Mouse (Mus musculus) intestine, embryonic 14.5 days (tissue): ENCODE results near the gene Pbsn. TPM values are rescaled to one million over a fixed set of nuclear protein-coding genes. Genes with fewer than 3 reads are reported as not detected.
"Not testable (repeated sequence)": the region's sequence is repeated elsewhere in the genome, so short reads cannot be mapped to it uniquely, and the experiment has no call there.

Experiments used
- ATAC-seq: fragments of 200-750 bp; cut with Nextera tagmentation; replicated peaks from 2 replicates; pipeline ENCODE4 v1.8.0; 2017; ENCODE audit warnings: low read depth, moderate number of reproducible peaks, moderate TSS enrichment, moderate library complexity; ENCODE audit not compliant: low FRiP score, low TSS enrichment
- DNase-seq: peaks from one replicate; pipeline ENCODE4 v3.0.0-alpha.2; 2018; ENCODE audit warnings: low spot score
- H3K27ac ChIP-seq: fragments of 300-500 bp; sonication (generic); 2 replicates; pipeline ENCODE4 v1.5.1; 2014; ENCODE audit warnings: low read depth, mild to moderate bottlenecking, control low read depth
- H3K27me3 ChIP-seq: fragments of 300-500 bp; sonication (generic); replicated peaks from 2 replicates; pipeline ENCODE4 v1.6.1; 2014; ENCODE audit warnings: low read length, control low read depth; ENCODE audit not compliant: control insufficient read depth, insufficient read depth
- H3K36me3 ChIP-seq: fragments of 300-500 bp; sonication (generic); 2 replicates; pipeline ENCODE4 v1.6.1; 2014; ENCODE audit warnings: low read length, control low read depth; ENCODE audit not compliant: control insufficient read depth, insufficient read depth
- H3K4me1 ChIP-seq: fragments of 300-500 bp; sonication (generic); replicated peaks from 2 replicates; pipeline ENCODE4 v1.6.1; 2014; ENCODE audit warnings: low read length, control low read depth, mixed read lengths; ENCODE audit not compliant: control insufficient read depth, insufficient read depth
- H3K4me2 ChIP-seq: fragments of 300-500 bp; sonication (generic); 2 replicates; pipeline ENCODE4 v1.6.1; 2014; ENCODE audit warnings: low read length
- H3K4me3 ChIP-seq: fragments of 300-500 bp; sonication (generic); 2 replicates; pipeline ENCODE4 v1.5.1; 2014; ENCODE audit warnings: low read depth, low read length, control low read depth, mixed read lengths
- H3K9ac ChIP-seq: fragments of 300-500 bp; sonication (generic); 2 replicates; pipeline ENCODE4 v1.6.1; 2014; ENCODE audit warnings: mild to moderate bottlenecking, low read length
- H3K9me3 ChIP-seq: fragments of 300-500 bp; sonication (generic); 2 replicates; pipeline ENCODE4 v1.6.1; 2016; ENCODE audit warnings: low read length, control low read depth; ENCODE audit not compliant: control insufficient read depth
- WGBS: fragments of 180-500 bp; shearing (Covaris S2); extraction: QIAGEN DNeasy Blood & Tissue Kit; methylation state at CpG from one replicate; pipeline ENCODE4 v1.1.7; 2014; 5-methylcytosine and 5-hydroxymethylcytosine counted together
- polyA plus RNA-seq: library from polyadenylated mRNA; unstranded; fragments of >200 nt; fragmentation: Nextera tagmentation; extraction: Ambion mirVana; gene quantifications from 2 replicates; pipeline ENCODE4 v1.2.1, GENCODE M21; 2014

Pbsn gene
- polyA plus RNA-seq = not detected in 2 replicates

DNA sequence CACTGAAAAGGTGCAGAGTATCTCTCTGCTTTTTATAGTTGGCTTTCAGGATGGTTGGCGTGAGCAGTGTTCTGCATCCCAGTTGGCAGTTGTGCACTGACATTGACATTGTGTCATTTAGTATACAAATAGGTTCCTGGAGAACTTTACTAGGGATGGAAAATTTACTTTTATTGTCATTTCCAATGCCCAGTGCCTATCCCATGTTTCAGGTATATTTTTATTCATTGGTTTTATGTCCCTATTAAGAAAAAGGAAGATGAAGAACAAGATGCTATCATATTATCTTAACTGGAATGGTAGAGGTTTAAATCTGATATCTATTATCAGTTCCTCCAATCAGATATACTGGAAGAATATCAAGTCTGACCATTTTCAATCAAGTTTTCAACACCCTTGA lies at the start of gene Pbsn:
Gene Pbsn (minus strand): TSS at position 101 of the 400 bp plus-strand sequence.
- H3K9me3 ChIP-seq = no peaks in the 10 kb centered on the region
- no peak within 1 kb of the TSS for H3K4me3 ChIP-seq
- H3K4me2 ChIP-seq = no peak within 1 kb of the TSS
- DNase-seq (no peak), ATAC-seq (no peak)
- H3K4me1 ChIP-seq = no peaks in the 10 kb centered on the region
- 68% methylated on average over 1 of the region's 1 CpGs for WGBS
- no peak within 1 kb of the TSS for H3K9ac ChIP-seq
- no peaks in the 10 kb centered on the region for H3K36me3 ChIP-seq
- no peak within 1 kb of the TSS for H3K27ac ChIP-seq
- no peaks in the 10 kb centered on the region for H3K27me3 ChIP-seq

GRCm38 (mm10) chrX:77880033-77880432 lies 26.6 kb upstream of the Pbsn start:
- H3K4me3 ChIP-seq, H3K9ac ChIP-seq, H3K27me3 ChIP-seq, H3K4me1 ChIP-seq, DNase-seq, H3K27ac ChIP-seq, H3K4me2 ChIP-seq, H3K36me3 ChIP-seq, ATAC-seq, H3K9me3 ChIP-seq: not testable (repeated sequence)
- WGBS = 48% methylated on average over 2 of the region's 4 CpGs

GRCm38 (mm10) chrX:77864458-77864857 lies 11.0 kb upstream of the Pbsn start, which contains the start of gene Gm14744:
Gene Gm14744, plus strand, starts transcription at chrX:77864758.
- not testable (repeated sequence) for H3K9ac ChIP-seq
- WGBS = 92% methylated on average over 2 of the region's 2 CpGs

DNA sequence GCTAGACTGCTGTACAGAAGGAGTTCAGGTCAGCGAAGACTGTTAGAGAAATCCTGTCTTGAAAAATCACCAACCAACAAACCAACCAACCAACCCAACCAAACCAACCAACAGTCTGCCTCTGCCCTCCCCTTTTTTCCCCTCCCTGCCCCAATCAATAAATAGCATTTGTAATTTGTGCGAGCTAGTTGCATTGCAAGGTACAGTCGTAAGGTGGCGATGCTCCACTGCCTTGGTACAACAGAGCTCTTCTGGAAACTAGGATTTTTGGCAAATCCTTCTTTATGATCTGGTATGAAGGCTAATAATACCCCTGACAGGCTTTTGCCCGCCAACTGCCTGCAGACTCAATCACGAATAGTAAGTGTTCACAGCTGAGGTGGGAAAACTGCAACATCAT lies 41.4 kb downstream of the Pbsn start:
- Histone ChIP-seq H3K4me3 (no peak overlapping the region), H3K27me3 (no peaks in the 10 kb centered on the region), H3K4me2 (no peak overlapping the region), H3K36me3 (no peaks in the 10 kb centered on the region), H3K27ac (no peak overlapping the region), H3K9me3 (no peaks in the 10 kb centered on the region), H3K9ac (no peak overlapping the region), H3K4me1 (no peaks in the 10 kb centered on the region)
- WGBS = 66% methylated on average over 6 of the region's 6 CpGs
- no peak for DNase-seq
- ATAC-seq = no peak

More at GRCm38 (mm10) chrX:77864458-77864857, 11.0 kb upstream of the Pbsn start, which contains the start of gene Gm14744:
- H3K27ac ChIP-seq, H3K4me3 ChIP-seq, H3K27me3 ChIP-seq, H3K4me1 ChIP-seq, H3K36me3 ChIP-seq, DNase-seq, ATAC-seq, H3K9me3 ChIP-seq, H3K4me2 ChIP-seq: not testable (repeated sequence)

DNA sequence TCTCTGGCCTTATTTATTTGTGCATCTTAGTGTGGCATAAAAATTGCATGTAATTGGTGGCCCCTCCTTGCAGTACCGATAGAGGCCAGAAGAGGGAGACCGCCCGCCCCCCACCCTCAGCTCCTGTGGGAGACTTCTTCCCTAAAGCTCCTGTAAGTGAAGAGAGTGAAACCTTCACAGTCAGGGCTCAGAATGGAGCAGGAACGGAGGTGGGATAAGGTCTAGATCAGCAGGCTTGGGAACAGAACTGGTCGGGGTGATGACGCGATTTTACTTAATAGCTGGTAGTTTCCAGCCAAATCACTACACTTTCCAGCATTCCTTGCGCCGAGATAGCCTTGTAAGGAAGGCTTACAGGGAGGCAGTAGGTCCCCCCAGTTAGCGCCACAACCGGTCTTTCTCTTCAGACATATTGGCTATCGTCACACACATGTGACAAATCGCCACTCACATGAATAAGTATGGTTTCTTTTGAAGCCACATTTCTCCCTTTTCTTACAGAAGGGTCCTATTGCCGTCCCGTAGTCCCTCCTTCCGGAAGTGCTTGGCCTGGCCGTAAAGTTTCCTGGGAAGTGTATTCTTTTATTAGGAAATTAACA lies 42.7 kb downstream of the Pbsn start:
- DNase-seq (peak; percentile 79), ATAC-seq (peak; percentile 62)
- H3K4me1 ChIP-seq = no peaks in the 10 kb centered on the region
- no peaks in the 10 kb centered on the region for H3K9me3 ChIP-seq
- peak overlapping the region; percentile 22; the same call in 1 of the 2 replicates for H3K9ac ChIP-seq
- WGBS = 16% methylated on average over 17 of the region's 17 CpGs
- no peaks in the 10 kb centered on the region for H3K27me3 ChIP-seq
- no peaks in the 10 kb centered on the region for H3K36me3 ChIP-seq
- peak overlapping the region; percentile 38 for H3K4me2 ChIP-seq
- peak overlapping the region; percentile 17; the same call in 1 of the 2 replicates for H3K27ac ChIP-seq
- H3K4me3 ChIP-seq = peak overlapping the region; percentile 32

- H3K9ac ChIP-seq = no peak overlapping the region
- H3K4me2 ChIP-seq = no peak overlapping the region
- H3K4me3 ChIP-seq = no peak overlapping the region
- no peaks in the 10 kb centered on the region for H3K36me3 ChIP-seq
- no peak for DNase-seq
- WGBS = 20% methylated on average over 2 of the region's 2 CpGs
- no peaks in the 10 kb centered on the region for H3K27me3 ChIP-seq
- no peaks in the 10 kb centered on the region for H3K4me1 ChIP-seq
- H3K27ac ChIP-seq = no peak overlapping the region
- no peaks in the 10 kb centered on the region for H3K9me3 ChIP-seq
- ATAC-seq = no peak
These were observed 44.8 kb downstream of the Pbsn start for GRCm38 (mm10) chrX:77808602-77809001.

DNA sequence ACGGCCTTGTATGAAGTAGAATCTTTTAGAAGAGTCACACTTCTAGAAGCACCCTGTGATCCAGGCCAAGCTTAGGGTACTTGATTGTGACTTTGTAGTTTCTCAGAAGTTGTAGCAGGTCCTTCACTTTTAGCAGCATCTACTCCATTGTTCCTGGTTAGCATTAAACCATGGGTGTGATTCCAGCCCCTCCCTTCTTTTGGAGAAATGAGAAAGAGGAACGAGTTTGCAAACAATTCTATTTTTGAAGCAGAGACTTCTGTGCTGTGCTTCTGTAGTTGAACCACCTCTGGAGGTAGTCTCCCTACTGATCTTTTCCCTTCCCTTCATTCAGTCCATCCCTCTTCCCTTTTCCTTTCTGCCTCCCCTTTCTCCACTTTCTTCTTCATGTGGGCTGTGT lies 51.1 kb downstream of the Pbsn start:
- H3K9me3 ChIP-seq = no peaks in the 10 kb centered on the region
- H3K4me1 ChIP-seq = no peaks in the 10 kb centered on the region
- H3K9ac ChIP-seq = no peak overlapping the region
- H3K4me2 ChIP-seq = no peak overlapping the region
- H3K4me3 ChIP-seq = no peak overlapping the region
- H3K36me3 ChIP-seq = no peaks in the 10 kb centered on the region
- WGBS = 75% methylated on average over 2 of the region's 2 CpGs
- H3K27ac ChIP-seq = no peak overlapping the region
- no peak for ATAC-seq
- DNase-seq = no peak
- no peaks in the 10 kb centered on the region for H3K27me3 ChIP-seq

- Histone ChIP-seq H3K9me3 (no peaks in the 10 kb centered on the region), H3K36me3 (no peaks in the 10 kb centered on the region), H3K4me1 (no peaks in the 10 kb centered on the region), H3K27me3 (no peaks in the 10 kb centered on the region), H3K4me2 (no peak overlapping the region), H3K27ac (no peak overlapping the region), H3K4me3 (no peak overlapping the region), H3K9ac (no peak overlapping the region)
- WGBS = 61% methylated on average over 1 of the region's 1 CpGs
- DNase-seq (no peak), ATAC-seq (no peak)
These were observed 51.9 kb downstream of the Pbsn start for GRCm38 (mm10) chrX:77801543-77801942.

DNA sequence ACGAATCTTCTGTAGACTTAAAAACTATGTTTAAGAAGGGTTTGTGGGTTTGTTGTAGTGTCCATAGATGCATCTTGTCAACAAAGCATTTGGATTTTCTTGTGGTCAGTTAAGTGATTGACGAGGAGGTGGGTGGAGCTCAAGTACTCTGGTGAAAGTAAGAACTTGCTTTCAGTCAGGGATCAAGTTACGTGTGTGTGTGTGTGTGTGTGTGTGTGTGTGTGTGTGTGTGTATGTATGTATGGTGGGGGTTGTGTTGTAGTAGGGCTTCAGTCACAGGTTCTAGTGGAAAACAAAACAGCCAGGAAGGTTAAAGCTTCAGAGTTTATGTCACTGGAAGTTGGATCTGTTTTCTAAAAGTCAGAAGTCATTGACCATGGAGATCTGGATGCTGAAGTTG lies 53.9 kb downstream of the Pbsn start:
- 75% methylated on average over 3 of the region's 3 CpGs for WGBS

More for the DNA sequence above, 53.9 kb downstream of the Pbsn start:
- no peaks in the 10 kb centered on the region for H3K27me3 ChIP-seq
- H3K4me2 ChIP-seq = no peak overlapping the region
- H3K4me3 ChIP-seq = no peak overlapping the region
- no peaks in the 10 kb centered on the region for H3K9me3 ChIP-seq
- H3K36me3 ChIP-seq = no peaks in the 10 kb centered on the region
- no peaks in the 10 kb centered on the region for H3K4me1 ChIP-seq
- H3K9ac ChIP-seq = no peak overlapping the region
- DNase-seq (no peak), ATAC-seq (no peak)
- no peak overlapping the region for H3K27ac ChIP-seq
